Mouse (Mus musculus) heart, adult 2 months (tissue): ENCODE measurements around the gene Kazn.

Experiments used
- CTCF ChIP-seq: fragments of 200-600 bp; IDR thresholded peaks from 2 replicates; pipeline ENCODE4 v1.8.1; 2022; ENCODE audit warnings: antibody characterized with exemption, mild to moderate bottlenecking, moderate library complexity
- EP300 ChIP-seq: fragments of 200-500 bp; IDR thresholded peaks from 2 replicates; pipeline ENCODE4 v1.6.1; 2011; ENCODE audit warnings: low read depth, low read length, control low read depth; ENCODE audit not compliant: insufficient read depth
- POLR2A ChIP-seq: fragments of 200-500 bp; IDR thresholded peaks from 2 replicates; pipeline ENCODE4 v1.6.1; 2011; ENCODE audit warnings: mild to moderate bottlenecking, low read depth, low read length, control low read depth; ENCODE audit not compliant: insufficient read depth

GRCm38 (mm10) chr4:142150086-142150485 is 89.1 kb downstream of the Kazn start:
- TF ChIP-seq CTCF (peak; percentile 17; the same call in 1 of the 2 replicates), EP300 (no peak), POLR2A (no peak)
